ENCODE assay signal across 17 mouse cellular contexts in genomic region chr4:154396652-154397301, GRCm38 (mm10).
DNase-seq lines count a peak whose midpoint lies in the region; ATAC-seq and TF ChIP-seq lines count a peak whose summit lies in the region.
"Had no signal": no experiment of that assay in that cellular context is flagged by ENCODE, and none has a peak within 500 bp of the region (broad histone marks: within the 10 kb centered on the region; RNA-seq: fewer than 3 reads in every experiment).

No protein-coding gene starts in this region.

- H3K27me3 ChIP-seq in hindbrain, embryonic 10.5 days (ENCODE audit: insufficient read depth, poor library complexity, severe bottlenecking), result peaks cover 37% of the 10 kb centered on the region
- no peaks in the 10 kb centered on the region for H3K27me3 ChIP-seq in hindbrain, embryonic 11.5 days (ENCODE audit: control insufficient read depth, insufficient read depth, low read length)
- H3K27me3 ChIP-seq in forebrain, postnatal 0 days (ENCODE audit: insufficient read depth, low read length), result no peaks in the 10 kb centered on the region
- H3K27me3 ChIP-seq in limb, embryonic 14.5 days (ENCODE audit: control insufficient read depth, insufficient read depth, low read length), result no peaks in the 10 kb centered on the region

- WGBS in hindbrain, embryonic 10.5 days, result 88% methylated on average over 14 of the region's 14 CpGs
- WGBS in hindbrain, embryonic 11.5 days, result 82% methylated on average over 14 of the region's 14 CpGs
- WGBS in forebrain, postnatal 0 days, result 47% methylated on average over 14 of the region's 14 CpGs
- 58% methylated on average over 14 of the region's 14 CpGs for WGBS in limb, embryonic 14.5 days

- H3K4me3 ChIP-seq in hindbrain, embryonic 10.5 days, result no peak overlapping the region
- no peak overlapping the region for H3K4me3 ChIP-seq in hindbrain, embryonic 11.5 days (ENCODE audit: low read depth, low read length)
- H3K4me3 ChIP-seq in forebrain, postnatal 0 days (ENCODE audit: low read depth, low read length), result no peak overlapping the region
- no peak overlapping the region for H3K4me3 ChIP-seq in limb, embryonic 14.5 days (replicated peaks; ENCODE audit: low read length)
- H3K4me3 ChIP-seq: midbrain, embryonic 12.5 days had no signal

- peaks cover 66% of the 10 kb centered on the region for H3K4me1 ChIP-seq in hindbrain, embryonic 10.5 days (replicated peaks)
- H3K4me1 ChIP-seq in hindbrain, embryonic 11.5 days (replicated peaks; ENCODE audit: control insufficient read depth, insufficient read depth, low read length), result peaks cover 9% of the 10 kb centered on the region
- peaks cover 3% of the 10 kb centered on the region; the same call in 1 of the 2 replicates for H3K4me1 ChIP-seq in forebrain, postnatal 0 days (ENCODE audit: insufficient read depth)
- peaks cover 47% of the 10 kb centered on the region for H3K4me1 ChIP-seq in limb, embryonic 14.5 days (ENCODE audit: control insufficient read depth, insufficient read depth, low read length)

- TF ChIP-seq POLR2A in limb, embryonic 14.5 days (IDR thresholded peaks at IDR 0.05; ENCODE audit: borderline replicate concordance, extremely low read depth, insufficient read depth, insufficient read length), result no peak

- ATAC-seq in hindbrain, embryonic 11.5 days (ENCODE audit: low FRiP score), result no peak
- peak; percentile 71 for ATAC-seq in forebrain, postnatal 0 days
- peak; percentile 34; the same call in 1 of the 2 replicates for ATAC-seq in limb, embryonic 14.5 days (ENCODE audit: low FRiP score, low read depth)
- ATAC-seq in monocyte, adult 5-6 weeks (replicated peaks; ENCODE audit: insufficient number of reproducible peaks, low FRiP score, low TSS enrichment, poor library complexity, severe bottlenecking), result no peak
- ATAC-seq: liver, postnatal 0 days had no signal

- H3K9me3 ChIP-seq in hindbrain, embryonic 10.5 days, result no peaks in the 10 kb centered on the region
- no peaks in the 10 kb centered on the region for H3K9me3 ChIP-seq in hindbrain, embryonic 11.5 days (ENCODE audit: control insufficient read depth, low read length)
- no peaks in the 10 kb centered on the region for H3K9me3 ChIP-seq in forebrain, postnatal 0 days (ENCODE audit: low read length)
- no peaks in the 10 kb centered on the region for H3K9me3 ChIP-seq in limb, embryonic 14.5 days (ENCODE audit: control insufficient read depth, low read length)
- H3K9me3 ChIP-seq: midbrain, embryonic 12.5 days had no signal

- no peak for DNase-seq in hindbrain, embryonic 10.5 days (ENCODE audit: low spot score)
- DNase-seq in hindbrain, embryonic 11.5 days (ENCODE audit: low spot score), result no peak
- DNase-seq in right cerebral cortex, postnatal 10 days (ENCODE audit: low spot score in 2 of 2), result peak; percentile 65 to 66
- DNase-seq in right cerebral cortex, postnatal 36 days (ENCODE audit: low spot score in 2 of 2), result no peak
- DNase-seq in forebrain, postnatal 0 days, result no peak
- DNase-seq in limb, embryonic 14.5 days (ENCODE audit: low spot score), result peak; percentile 38
- no peak for DNase-seq in lung, postnatal 4 days
- DNase-seq: adrenal gland, postnatal 10 days; cerebellum, adult 18-20 months; cerebellum, postnatal 36 days; heart, adult 11 months; liver, postnatal 0 days; lung, postnatal 36 days; right cerebral cortex, postnatal 25 days; thymus, postnatal 14 days had no signal

- peak overlapping the region; percentile 64; the same call in 1 of the 2 replicates for H3K27ac ChIP-seq in hindbrain, embryonic 10.5 days
- H3K27ac ChIP-seq in hindbrain, embryonic 11.5 days (ENCODE audit: low read depth, low read length), result no peak overlapping the region
- H3K27ac ChIP-seq in forebrain, postnatal 0 days (ENCODE audit: low read depth, low read length), result no peak overlapping the region
- peak overlapping the region; percentile 55; the same call in 1 of the 2 replicates for H3K27ac ChIP-seq in limb, embryonic 14.5 days (replicated peaks; ENCODE audit: low read depth, low read length)
- H3K27ac ChIP-seq: midbrain, embryonic 12.5 days had no signal

- no peak overlapping the region for H3K9ac ChIP-seq in hindbrain, embryonic 11.5 days (ENCODE audit: low read depth, low read length)
- no peak overlapping the region for H3K9ac ChIP-seq in forebrain, postnatal 0 days
- H3K9ac ChIP-seq in limb, embryonic 14.5 days (ENCODE audit: low read depth, low read length, severe bottlenecking), result no peak overlapping the region
- H3K9ac ChIP-seq: liver, postnatal 0 days; midbrain, embryonic 12.5 days had no signal

- TF ChIP-seq CTCF in forebrain, postnatal 0 days (IDR thresholded peaks at IDR 0.05; ENCODE audit: low read depth), result no peak

- H3K4me2 ChIP-seq in hindbrain, embryonic 11.5 days (replicated peaks; ENCODE audit: low read depth, low read length), result no peak overlapping the region
- H3K4me2 ChIP-seq in forebrain, postnatal 0 days (ENCODE audit: low read depth), result no peak overlapping the region
- no peak overlapping the region for H3K4me2 ChIP-seq in limb, embryonic 14.5 days (replicated peaks; ENCODE audit: low read depth, low read length, severe bottlenecking)
- H3K4me2 ChIP-seq: midbrain, embryonic 12.5 days had no signal

- no peaks in the 10 kb centered on the region for H3K36me3 ChIP-seq in hindbrain, embryonic 10.5 days
- no peaks in the 10 kb centered on the region for H3K36me3 ChIP-seq in hindbrain, embryonic 11.5 days (ENCODE audit: control insufficient read depth, insufficient read depth, low read length)
- H3K36me3 ChIP-seq in forebrain, postnatal 0 days (ENCODE audit: insufficient read depth), result no peaks in the 10 kb centered on the region
- no peaks in the 10 kb centered on the region for H3K36me3 ChIP-seq in limb, embryonic 14.5 days (ENCODE audit: control insufficient read depth, insufficient read depth, low read length)
- H3K36me3 ChIP-seq: midbrain, embryonic 12.5 days had no signal

Comparison
In these comparisons a context has a peak if more than half of its experiments do, and no peak if none do; other contexts are left out.
1. DNase-seq: peak in right cerebral cortex, postnatal 10 days (2 of 2) and limb, embryonic 14.5 days (single experiment); none in hindbrain, embryonic 10.5 days (single experiment), hindbrain, embryonic 11.5 days (single experiment), right cerebral cortex, postnatal 36 days (0 of 2), forebrain, postnatal 0 days (single experiment) and lung, postnatal 4 days (0 of 2).
2. H3K27ac ChIP-seq: peak in hindbrain, embryonic 10.5 days (single experiment) and limb, embryonic 14.5 days (single experiment); none in hindbrain, embryonic 11.5 days (single experiment) and forebrain, postnatal 0 days (single experiment).
3. ATAC-seq: peak in forebrain, postnatal 0 days (single experiment) and limb, embryonic 14.5 days (single experiment); none in hindbrain, embryonic 11.5 days (single experiment) and monocyte, adult 5-6 weeks (single experiment).